Mouse (Mus musculus): Measurements from ENCODE around the gene Sh3d19. TPM values are rescaled to one million over a fixed set of nuclear protein-coding genes. Genes with fewer than 3 reads are reported as not detected.

Gene Sh3d19
- total and polyA plus RNA-seq, 3 experiments, result 0.09 to 1.2 (median 0.49) TPM

DNA sequence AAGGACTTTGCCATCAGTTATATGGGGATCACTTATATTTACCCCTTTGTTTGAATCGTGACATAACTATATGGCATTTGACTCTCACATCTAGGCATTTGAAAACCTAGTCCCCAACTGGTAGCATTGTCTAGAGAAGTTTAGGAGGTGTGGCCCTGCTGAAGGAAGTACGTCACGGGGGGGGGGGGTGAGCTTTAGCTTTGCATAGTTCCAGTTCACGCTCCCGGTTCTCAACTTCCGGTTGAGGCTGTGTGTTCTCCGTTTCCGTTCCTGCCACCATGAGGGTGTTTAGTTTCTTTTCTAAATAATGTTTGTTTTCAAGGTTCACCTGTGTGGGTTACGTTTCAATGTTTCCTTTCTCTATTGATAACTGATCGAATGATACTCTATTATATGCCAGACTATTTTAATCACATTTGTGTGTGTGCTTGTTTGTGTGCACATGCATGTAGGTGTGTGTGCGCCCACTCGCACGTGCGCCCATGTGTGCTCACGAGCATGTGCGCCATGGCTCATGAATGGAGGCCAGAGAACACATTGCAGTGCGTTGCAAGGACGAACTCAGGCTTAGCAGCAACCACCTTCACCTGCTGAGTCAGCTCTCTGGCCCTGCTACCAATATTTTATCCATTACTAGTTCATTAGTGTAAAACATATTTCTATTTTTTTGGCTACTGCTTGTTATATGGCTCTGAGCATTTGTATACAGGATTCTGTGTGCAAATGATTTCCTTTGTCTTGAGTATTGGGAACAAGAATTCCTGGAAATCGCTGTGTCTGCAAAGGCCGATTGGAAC, 54.6 kb downstream of the Sh3d19 start:
- TF ChIP-seq POLR2AphosphoS5 (IDR thresholded peaks at IDR 0.05; ENCODE audit: insufficient replicate concordance, low read depth, low read length) (no peak), TAL1 (conservative IDR thresholded peaks at IDR 0.05; ENCODE audit: low read depth, low read length) (no peak), GATA1 (IDR thresholded peaks at IDR 0.05; ENCODE audit: borderline replicate concordance, low read length) (no peak), GATA2 (IDR thresholded peaks at IDR 0.05; ENCODE audit: borderline replicate concordance, low read depth, low read length) (no peak), CTCF (IDR thresholded peaks at IDR 0.05; ENCODE audit: low read depth, low read length) (no peak)
- DNase-seq (ENCODE audit: low spot score), result no peak
- no peak overlapping the region for H3K4me3 ChIP-seq (ENCODE audit: low read depth, low read length)
- no peaks in the 10 kb centered on the region for H3K4me1 ChIP-seq (ENCODE audit: insufficient read depth, low read depth, low read length)
- no peak for ATAC-seq (ENCODE audit: extremely low read depth, insufficient number of reproducible peaks, low FRiP score, poor library complexity, severe bottlenecking)
- peaks cover 3% of the 10 kb centered on the region; the same call in 1 of the 2 replicates for H3K27me3 ChIP-seq (ENCODE audit: insufficient read depth, low read length)
- H3K9me3 ChIP-seq (replicated peaks), result no peaks in the 10 kb centered on the region
- no peaks in the 10 kb centered on the region for H3K36me3 ChIP-seq (replicated peaks)

DNA sequence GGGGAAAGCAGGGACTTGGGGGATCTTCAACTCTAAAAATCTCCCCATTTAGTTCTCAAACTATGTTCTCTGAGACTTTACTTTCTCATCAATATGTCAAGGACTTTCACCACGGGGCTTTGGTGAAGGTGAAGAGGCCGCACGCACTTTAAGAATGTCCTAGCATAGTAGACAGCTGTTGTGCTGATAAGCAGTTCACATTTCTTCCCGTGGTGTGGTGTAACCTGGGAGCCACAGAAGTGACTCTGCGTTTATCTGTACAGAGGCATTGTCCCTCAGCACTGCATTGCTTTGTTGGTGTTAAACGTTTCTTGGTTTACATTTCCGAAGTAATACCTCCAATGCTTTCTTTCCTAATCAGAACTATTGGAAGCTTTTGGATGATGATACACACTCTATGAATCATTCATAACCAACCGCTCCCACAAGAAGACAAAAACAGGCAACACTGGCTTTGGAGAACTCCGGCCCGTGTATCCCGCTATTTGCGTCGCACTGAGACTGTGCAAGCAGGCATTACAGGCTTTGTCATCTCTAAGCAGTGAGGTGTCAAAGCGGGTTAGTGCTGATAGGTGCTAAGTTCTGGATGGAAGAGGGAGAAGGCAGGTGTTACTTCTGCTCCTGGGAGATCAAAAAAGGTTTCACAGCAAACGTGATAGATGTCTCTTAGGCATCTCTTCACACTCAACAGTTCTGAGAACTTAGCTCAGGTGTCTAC, 57.9 kb downstream of the Sh3d19 start:
- no peak for ATAC-seq (ENCODE audit: extremely low read depth, insufficient number of reproducible peaks, low FRiP score, poor library complexity, severe bottlenecking)
- H3K4me1 ChIP-seq (ENCODE audit: insufficient read depth, low read depth, low read length), result no peaks in the 10 kb centered on the region

DNA sequence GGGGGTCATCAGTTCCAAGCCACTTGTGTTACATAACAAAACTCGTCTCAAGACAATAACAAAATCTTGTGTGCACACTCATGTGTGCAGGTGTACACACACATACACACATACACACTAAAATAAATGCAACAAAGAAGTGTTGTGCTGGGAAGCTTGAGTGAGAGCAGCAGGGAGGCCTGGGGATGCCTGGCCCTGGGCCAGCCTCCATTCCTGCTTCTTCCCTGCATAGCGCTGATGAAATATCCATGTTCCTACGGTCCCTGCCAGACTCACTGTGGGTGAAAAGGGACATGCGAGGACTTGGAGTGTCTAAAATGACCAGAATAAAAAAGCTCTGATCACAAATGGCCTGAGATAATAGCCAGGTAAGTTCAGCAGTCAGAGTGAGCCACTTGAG, 59.7 kb downstream of the Sh3d19 start:
- Histone ChIP-seq H3K4me3 (ENCODE audit: low read depth, low read length) (no peak overlapping the region), H3K4me1 (ENCODE audit: insufficient read depth, low read depth, low read length) (no peaks in the 10 kb centered on the region), H3K27me3 (ENCODE audit: insufficient read depth, low read length) (peaks cover 10% of the 10 kb centered on the region), H3K9me3 (replicated peaks) (no peaks in the 10 kb centered on the region), H3K36me3 (replicated peaks) (no peaks in the 10 kb centered on the region)
- no peak for ATAC-seq (ENCODE audit: extremely low read depth, insufficient number of reproducible peaks, low FRiP score, poor library complexity, severe bottlenecking)
- DNase-seq (ENCODE audit: low spot score), result no peak
- TF ChIP-seq CTCF (IDR thresholded peaks at IDR 0.05; ENCODE audit: low read depth, low read length), result no peak
- TF ChIP-seq GATA1 (IDR thresholded peaks at IDR 0.05; ENCODE audit: borderline replicate concordance, low read length), result no peak
- no peak for TF ChIP-seq GATA2 (IDR thresholded peaks at IDR 0.05; ENCODE audit: borderline replicate concordance, low read depth, low read length)
- TF ChIP-seq POLR2AphosphoS5 (IDR thresholded peaks at IDR 0.05; ENCODE audit: insufficient replicate concordance, low read depth, low read length), result no peak
- TF ChIP-seq TAL1 (conservative IDR thresholded peaks at IDR 0.05; ENCODE audit: low read depth, low read length), result no peak

More for the DNA sequence above, 57.9 kb downstream of the Sh3d19 start:
- Histone ChIP-seq H3K27me3 (ENCODE audit: insufficient read depth, low read length) (peaks cover 10% of the 10 kb centered on the region), H3K36me3 (replicated peaks) (no peaks in the 10 kb centered on the region), H3K9me3 (replicated peaks) (no peaks in the 10 kb centered on the region), H3K4me3 (ENCODE audit: low read depth, low read length) (no peak overlapping the region)
- DNase-seq (ENCODE audit: low spot score), result no peak
- no peak for TF ChIP-seq GATA1 (IDR thresholded peaks at IDR 0.05; ENCODE audit: borderline replicate concordance, low read length)
- TF ChIP-seq POLR2AphosphoS5 (IDR thresholded peaks at IDR 0.05; ENCODE audit: insufficient replicate concordance, low read depth, low read length), result no peak
- TF ChIP-seq GATA2 (IDR thresholded peaks at IDR 0.05; ENCODE audit: borderline replicate concordance, low read depth, low read length), result no peak
- no peak for TF ChIP-seq TAL1 (conservative IDR thresholded peaks at IDR 0.05; ENCODE audit: low read depth, low read length)
- no peak for TF ChIP-seq CTCF (IDR thresholded peaks at IDR 0.05; ENCODE audit: low read depth, low read length)

DNA sequence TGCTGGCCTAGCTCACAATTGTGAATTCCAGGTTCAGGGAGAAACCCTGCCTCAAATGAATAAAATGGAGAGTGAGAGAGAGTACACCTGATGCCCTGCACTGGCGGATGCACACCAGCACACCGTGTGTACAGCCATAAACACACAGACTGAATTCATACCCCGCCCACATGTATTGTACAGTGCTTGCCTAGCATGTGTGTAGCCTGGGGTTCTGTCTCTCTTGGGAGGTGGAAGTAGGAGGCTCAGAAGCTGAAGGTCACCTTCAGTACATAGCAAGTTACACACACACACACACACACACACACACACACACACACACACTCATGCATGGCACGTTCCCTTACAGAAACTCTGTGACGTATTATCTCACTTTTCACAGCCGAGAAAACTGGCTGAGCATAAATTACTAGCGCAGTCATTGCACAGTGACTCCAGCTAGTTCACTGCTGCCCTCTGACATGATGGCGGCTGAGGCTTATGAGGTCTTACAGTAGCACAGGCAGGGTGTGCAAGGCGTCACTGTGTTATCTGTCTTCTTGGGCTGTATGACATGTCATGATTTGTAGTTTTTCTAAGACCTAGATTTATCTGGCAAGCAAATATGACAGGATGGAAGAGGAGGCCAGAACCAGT, 62.7 kb downstream of the Sh3d19 start:
- Histone ChIP-seq H3K36me3 (replicated peaks) (no peaks in the 10 kb centered on the region), H3K4me3 (ENCODE audit: low read depth, low read length) (no peak overlapping the region), H3K9me3 (replicated peaks) (no peaks in the 10 kb centered on the region), H3K4me1 (ENCODE audit: insufficient read depth, low read depth, low read length) (no peaks in the 10 kb centered on the region), H3K27me3 (ENCODE audit: insufficient read depth, low read length) (peaks cover 8% of the 10 kb centered on the region; the same call in 1 of the 2 replicates)
- no peak for TF ChIP-seq CTCF (IDR thresholded peaks at IDR 0.05; ENCODE audit: low read depth, low read length)
- no peak for TF ChIP-seq TAL1 (conservative IDR thresholded peaks at IDR 0.05; ENCODE audit: low read depth, low read length)
- no peak for TF ChIP-seq POLR2AphosphoS5 (IDR thresholded peaks at IDR 0.05; ENCODE audit: insufficient replicate concordance, low read depth, low read length)
- TF ChIP-seq GATA1 (IDR thresholded peaks at IDR 0.05; ENCODE audit: borderline replicate concordance, low read length), result no peak
- TF ChIP-seq GATA2 (IDR thresholded peaks at IDR 0.05; ENCODE audit: borderline replicate concordance, low read depth, low read length), result no peak
- DNase-seq (ENCODE audit: low spot score) (no peak), ATAC-seq (ENCODE audit: extremely low read depth, insufficient number of reproducible peaks, low FRiP score, poor library complexity, severe bottlenecking) (no peak)

DNA sequence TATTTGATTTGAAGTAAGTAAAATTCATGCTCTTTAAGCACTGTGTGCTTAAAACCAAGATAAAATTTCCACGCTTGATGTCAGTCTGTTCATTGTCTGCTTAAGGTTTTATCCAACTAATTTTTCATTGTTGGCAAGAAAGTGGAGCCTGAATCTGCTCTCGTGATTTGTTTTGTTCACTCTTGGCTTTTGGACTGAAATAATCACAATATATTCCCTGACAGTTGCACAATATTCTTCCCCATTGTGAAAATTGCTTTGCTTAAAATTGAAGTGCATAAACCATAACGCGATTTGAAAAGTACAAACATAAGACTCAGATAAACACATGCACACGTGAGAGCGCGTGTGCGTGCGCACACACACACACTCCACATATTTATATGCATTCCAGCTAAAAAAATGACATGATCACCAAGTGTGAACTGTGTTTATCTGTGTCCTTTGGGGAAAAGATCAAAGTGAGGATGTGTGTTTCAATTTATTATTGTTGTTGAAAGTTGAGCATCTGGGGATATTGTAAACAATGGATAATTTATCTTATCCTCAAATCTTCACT, 67.1 kb downstream of the Sh3d19 start:
- TF ChIP-seq POLR2AphosphoS5 (IDR thresholded peaks at IDR 0.05; ENCODE audit: insufficient replicate concordance, low read depth, low read length) (no peak), GATA2 (IDR thresholded peaks at IDR 0.05; ENCODE audit: borderline replicate concordance, low read depth, low read length) (no peak), GATA1 (IDR thresholded peaks at IDR 0.05; ENCODE audit: borderline replicate concordance, low read length) (no peak), TAL1 (conservative IDR thresholded peaks at IDR 0.05; ENCODE audit: low read depth, low read length) (no peak), CTCF (IDR thresholded peaks at IDR 0.05; ENCODE audit: low read depth, low read length) (no peak)
- ATAC-seq (ENCODE audit: extremely low read depth, insufficient number of reproducible peaks, low FRiP score, poor library complexity, severe bottlenecking), result no peak
- no peaks in the 10 kb centered on the region for H3K9me3 ChIP-seq (replicated peaks)

More for the DNA sequence above, 67.1 kb downstream of the Sh3d19 start:
- Histone ChIP-seq H3K27me3 (ENCODE audit: insufficient read depth, low read length) (peaks cover 9% of the 10 kb centered on the region; the same call in 1 of the 2 replicates), H3K4me3 (ENCODE audit: low read depth, low read length) (no peak overlapping the region), H3K36me3 (replicated peaks) (no peaks in the 10 kb centered on the region), H3K4me1 (ENCODE audit: insufficient read depth, low read depth, low read length) (no peaks in the 10 kb centered on the region)
- DNase-seq (ENCODE audit: low spot score), result no peak

Data from G1E (cell line).